Mouse (Mus musculus): ENCODE data around the gene Tmem52b. TPM values are rescaled to one million over a fixed set of nuclear protein-coding genes. Genes with fewer than 3 reads are reported as not detected.

Gene Tmem52b
- polyA plus RNA-seq (2012; rRNA removed; ENCODE audit: low replicate concordance) = not detected in 2 replicates

DNA sequence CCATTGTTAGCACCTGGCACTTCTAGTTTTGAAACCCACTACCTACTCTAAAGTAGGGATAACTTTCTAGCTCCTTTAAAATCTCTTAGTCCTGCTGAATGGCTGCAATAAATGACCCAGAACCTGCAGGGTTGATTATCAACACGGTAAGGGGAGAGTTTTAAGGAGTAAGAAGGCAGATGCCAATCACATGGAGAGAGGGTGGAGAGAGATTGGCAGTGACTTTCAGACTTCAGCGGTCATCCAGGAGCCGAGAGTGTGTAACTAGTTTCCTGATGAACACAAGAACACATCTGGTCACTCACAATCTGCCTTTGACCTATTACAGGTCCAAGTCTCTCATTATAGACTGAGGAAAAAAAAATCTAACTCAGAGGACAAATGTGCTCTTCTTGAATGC is at the start of gene Tmem52b:
TSS of gene Tmem52b (plus strand) at position 189 of the 400 bp plus-strand sequence.

DNA sequence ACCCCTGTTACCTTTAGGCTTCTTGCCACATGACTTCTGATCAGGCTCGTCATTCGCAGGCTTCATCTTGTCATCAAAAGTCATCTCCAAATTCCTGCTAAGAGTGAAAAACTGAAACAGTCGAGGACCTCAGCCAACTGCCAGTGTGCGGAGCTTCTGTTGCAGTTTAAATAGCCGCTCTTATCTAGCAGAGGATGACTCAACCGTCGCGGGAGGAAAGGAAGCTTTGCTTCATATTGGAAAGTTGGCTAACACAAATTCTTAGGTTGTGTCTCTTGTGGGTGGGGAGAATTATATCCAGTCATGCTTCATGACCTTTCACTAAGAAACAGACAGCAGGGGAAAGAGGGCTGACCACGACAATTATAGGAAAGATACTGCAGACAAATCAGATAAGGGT is 5.3 kb upstream of the Tmem52b start, which contains the start of gene Olr1:
TSS of gene Olr1 (minus strand) at position 142 of the 400 bp plus-strand sequence.

DNA sequence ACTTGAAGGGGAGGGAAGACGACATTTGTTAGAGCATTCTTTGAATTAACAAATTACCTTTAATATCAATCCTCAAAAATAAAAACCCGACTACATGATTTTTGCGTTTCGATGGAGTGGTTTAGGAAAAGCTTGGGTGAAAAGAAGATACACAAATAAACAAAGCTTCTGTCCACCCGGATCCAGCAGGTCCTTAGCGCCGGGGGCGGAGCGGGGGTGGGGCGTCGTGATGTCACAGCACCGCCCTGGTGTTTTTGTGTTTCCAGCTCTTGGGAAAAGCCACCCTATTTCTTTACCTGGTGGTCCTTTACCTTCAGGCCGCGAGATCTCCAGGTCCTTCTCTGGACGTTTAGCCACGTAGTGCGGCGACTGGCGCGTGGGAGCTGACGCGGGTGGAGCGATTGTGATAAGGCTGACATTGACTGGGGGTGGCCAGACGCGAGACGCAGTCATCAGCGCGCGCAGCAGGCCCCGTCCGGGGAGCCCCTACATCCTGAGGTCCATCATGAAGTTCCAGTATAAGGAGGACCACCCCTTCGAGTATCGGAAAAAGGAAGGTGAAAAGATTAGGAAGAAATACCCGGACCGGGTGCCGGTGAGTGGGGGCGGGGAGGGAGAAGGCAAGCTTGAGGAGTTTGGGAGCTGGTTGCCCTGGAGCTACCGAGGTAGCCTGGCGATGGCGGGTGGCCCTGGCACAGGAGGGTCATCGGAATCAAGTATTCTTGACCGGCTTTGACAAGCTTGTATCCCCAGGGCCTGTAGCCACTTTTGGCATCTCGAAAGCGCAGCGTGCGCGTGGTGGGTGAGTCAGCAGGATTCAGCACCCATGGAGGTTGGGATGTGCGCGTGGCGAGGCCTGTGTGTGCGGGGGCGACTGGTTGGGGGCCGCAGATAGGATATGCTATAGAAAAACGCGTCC is 20.8 kb downstream of the Tmem52b start, which contains the start of gene Gabarapl1:
TSS of gene Gabarapl1 (plus strand) at position 219 of the 919 bp plus-strand sequence.

Other genes starting within 250 kb of the Tmem52b start
- 3.3 and 5.4 TPM in 2 replicates for gene Cd69, start 237.1 kb upstream of the Tmem52b start, polyA plus RNA-seq (2012; rRNA removed; ENCODE audit: low replicate concordance)
- gene 4922502D21Rik, start 180.8 kb upstream of the Tmem52b start, polyA plus RNA-seq (2012; rRNA removed; ENCODE audit: low replicate concordance) = 0.11 TPM in 1 of 2 replicates, not detected in the other
- 2.3 and 6.0 TPM in 2 replicates for gene Clec12a, start 169.9 kb upstream of the Tmem52b start, polyA plus RNA-seq (2012; rRNA removed; ENCODE audit: low replicate concordance)
- gene Clec12b, start 126.7 kb upstream of the Tmem52b start, polyA plus RNA-seq (2012; rRNA removed; ENCODE audit: low replicate concordance) = 0.24 TPM in 1 of 2 replicates, not detected in the other
- 0.17 and 0.33 TPM in 2 replicates for gene Clec1b, start 115.3 kb upstream of the Tmem52b start, polyA plus RNA-seq (2012; rRNA removed; ENCODE audit: low replicate concordance)
- 2.1 and 3.8 TPM in 2 replicates for gene Clec9a, start 103.7 kb upstream of the Tmem52b start, polyA plus RNA-seq (2012; rRNA removed; ENCODE audit: low replicate concordance)
- gene Clec1a, start 60.6 kb upstream of the Tmem52b start, polyA plus RNA-seq (2012; rRNA removed; ENCODE audit: low replicate concordance) = 1.9 and 3.4 TPM in 2 replicates
- 0.05 and 0.17 TPM in 2 replicates for gene Olr1, start 5.4 kb upstream of the Tmem52b start, polyA plus RNA-seq (2012; rRNA removed; ENCODE audit: low replicate concordance)
- gene Gabarapl1, start 20.6 kb downstream of the Tmem52b start, polyA plus RNA-seq (2012; rRNA removed; ENCODE audit: low replicate concordance) = 58.2 and 73.7 TPM in 2 replicates
- gene Klre1, start 65.3 kb downstream of the Tmem52b start, polyA plus RNA-seq (2012; rRNA removed; ENCODE audit: low replicate concordance) = 0.37 and 0.92 TPM in 2 replicates
- 0.81 and 2.4 TPM in 2 replicates for gene Klrd1, start 79.2 kb downstream of the Tmem52b start, polyA plus RNA-seq (2012; rRNA removed; ENCODE audit: low replicate concordance)
- 0.36 and 1.9 TPM in 2 replicates for gene Klrk1, start 111.3 kb downstream of the Tmem52b start, polyA plus RNA-seq (2012; rRNA removed; ENCODE audit: low replicate concordance)
- 0.30 and 0.95 TPM in 2 replicates for gene Klrc3, start 130.8 kb downstream of the Tmem52b start, polyA plus RNA-seq (2012; rRNA removed; ENCODE audit: low replicate concordance)
- 0.23 and 0.46 TPM in 2 replicates for gene Klrc2, start 148.1 kb downstream of the Tmem52b start, polyA plus RNA-seq (2012; rRNA removed; ENCODE audit: low replicate concordance)
- 0.70 and 1.2 TPM in 2 replicates for gene Klrc1, start 166.4 kb downstream of the Tmem52b start, polyA plus RNA-seq (2012; rRNA removed; ENCODE audit: low replicate concordance)
- 0.20 TPM in 1 of 2 replicates, not detected in the other for gene Klri1, start 204.6 kb downstream of the Tmem52b start, polyA plus RNA-seq (2012; rRNA removed; ENCODE audit: low replicate concordance)
- gene Klri2, start 227.9 kb downstream of the Tmem52b start, polyA plus RNA-seq (2012; rRNA removed; ENCODE audit: low replicate concordance) = 0.13 TPM in 1 of 2 replicates, not detected in the other

Measured in mammary gland, adult 2 months (tissue).